Mouse (Mus musculus) kidney, embryonic 16.5 days (tissue): ENCODE measurements around the gene Gfral. TPM values are rescaled to one million over a fixed set of nuclear protein-coding genes. Genes with fewer than 3 reads are reported as not detected.
"Not testable (repeated sequence)": the region's sequence is repeated elsewhere in the genome, so short reads cannot be mapped to it uniquely, and the experiment has no call there.

ENCODE experiments used
- ATAC-seq: fragments of 200-750 bp; cut with Nextera tagmentation; 2 replicates; pipeline ENCODE4 v1.8.0; 2017; ENCODE audit warnings: moderate TSS enrichment; ENCODE audit not compliant: low FRiP score, low TSS enrichment
- H3K27ac ChIP-seq: fragments of 300-500 bp; sonication (generic); 2 replicates; pipeline ENCODE4 v1.5.1; 2014; ENCODE audit warnings: low read length
- H3K27me3 ChIP-seq: fragments of 300-500 bp; sonication (generic); 2 replicates; pipeline ENCODE4 v1.6.1; 2014; ENCODE audit warnings: low read length, control low read depth, mixed read lengths; ENCODE audit not compliant: insufficient read depth
- H3K36me3 ChIP-seq: fragments of 300-500 bp; sonication (generic); 2 replicates; pipeline ENCODE4 v1.6.1; 2014; ENCODE audit warnings: low read length, control low read depth, mixed read lengths; ENCODE audit not compliant: insufficient read depth
- H3K4me1 ChIP-seq: fragments of 300-500 bp; sonication (generic); 2 replicates; pipeline ENCODE4 v1.6.1; 2014; ENCODE audit warnings: low read length, control low read depth, mixed read lengths; ENCODE audit not compliant: insufficient read depth
- H3K4me2 ChIP-seq: fragments of 300-500 bp; sonication (generic); replicated peaks from 2 replicates; pipeline ENCODE4 v1.6.1; 2014; ENCODE audit warnings: low read depth, low read length
- H3K4me3 ChIP-seq: fragments of 300-500 bp; sonication (generic); 2 replicates; pipeline ENCODE4 v1.5.1; 2014; ENCODE audit warnings: mild to moderate bottlenecking, low read length
- H3K9ac ChIP-seq: fragments of 300-500 bp; sonication (generic); replicated peaks from 2 replicates; pipeline ENCODE4 v1.6.1; 2014; ENCODE audit warnings: low read length
- H3K9me3 ChIP-seq: fragments of 300-500 bp; sonication (generic); 2 replicates; pipeline ENCODE4 v1.6.1; 2016; ENCODE audit warnings: low read length, control low read depth
- WGBS: fragments of 180-500 bp; shearing (Covaris S2); extraction: QIAGEN DNeasy Blood & Tissue Kit; methylation state at CpG from one replicate; pipeline ENCODE4 v1.1.7; 2014; 5-methylcytosine and 5-hydroxymethylcytosine counted together
- polyA plus RNA-seq: library from polyadenylated mRNA; unstranded; fragments of >200 nt; fragmentation: Nextera tagmentation; extraction: Ambion mirVana; gene quantifications from 2 replicates; pipeline ENCODE4 v1.2.1, GENCODE M21; 2015

Gene Gfral
- polyA plus RNA-seq, 1 experiment from 2014 or later: not detected

- no peak for ATAC-seq
- H3K9me3 ChIP-seq: no peaks in the 10 kb centered on the region
- no peak overlapping the region for H3K4me2 ChIP-seq
Measured at GRCm38 (mm10) chr9:76138378-76139109, 74.9 kb downstream of the Gfral start.

GRCm38 (mm10) chr9:76134042-76134441 is 79.4 kb downstream of the Gfral start:
- Histone ChIP-seq H3K9me3 (no peaks in the 10 kb centered on the region), H3K27me3 (no peaks in the 10 kb centered on the region), H3K4me1 (no peaks in the 10 kb centered on the region), H3K9ac (no peak overlapping the region), H3K27ac (no peak overlapping the region), H3K4me2 (no peak overlapping the region), H3K36me3 (no peaks in the 10 kb centered on the region), H3K4me3 (no peak overlapping the region)
- WGBS: 76% methylated on average over 6 of the region's 6 CpGs
- ATAC-seq: no peak

More at GRCm38 (mm10) chr9:76138378-76139109, 74.9 kb downstream of the Gfral start:
- H3K27me3 ChIP-seq: no peaks in the 10 kb centered on the region
- no peak overlapping the region for H3K4me3 ChIP-seq
- no peaks in the 10 kb centered on the region for H3K36me3 ChIP-seq
- H3K4me1 ChIP-seq: no peaks in the 10 kb centered on the region
- H3K9ac ChIP-seq: no peak overlapping the region
- H3K27ac ChIP-seq: no peak overlapping the region
- 84% methylated on average over 3 of the region's 3 CpGs for WGBS

GRCm38 (mm10) chr9:76129353-76129752 is 84.1 kb downstream of the Gfral start:
- no peak for ATAC-seq
- Histone ChIP-seq H3K9ac (no peak overlapping the region), H3K9me3 (no peaks in the 10 kb centered on the region), H3K36me3 (no peaks in the 10 kb centered on the region), H3K4me2 (no peak overlapping the region), H3K4me3 (no peak overlapping the region), H3K4me1 (no peaks in the 10 kb centered on the region), H3K27me3 (no peaks in the 10 kb centered on the region), H3K27ac (no peak overlapping the region)
- 67% methylated on average over 1 of the region's 1 CpGs for WGBS

GRCm38 (mm10) chr9:76124249-76124648 is 89.2 kb downstream of the Gfral start:
- H3K9ac ChIP-seq: no peak overlapping the region
- 63% methylated on average over 4 of the region's 4 CpGs for WGBS

GRCm38 (mm10) chr9:76122888-76123287 is 90.6 kb downstream of the Gfral start:
- not testable (repeated sequence) for H3K4me1 ChIP-seq, H3K4me2 ChIP-seq, ATAC-seq, H3K27ac ChIP-seq, H3K27me3 ChIP-seq, H3K4me3 ChIP-seq, H3K9me3 ChIP-seq, H3K36me3 ChIP-seq, H3K9ac ChIP-seq
- WGBS: 2% methylated on average over 2 of the region's 2 CpGs

More at GRCm38 (mm10) chr9:76124249-76124648, 89.2 kb downstream of the Gfral start:
- H3K27ac ChIP-seq: no peak overlapping the region
- H3K4me1 ChIP-seq: no peaks in the 10 kb centered on the region
- no peaks in the 10 kb centered on the region for H3K36me3 ChIP-seq
- no peak for ATAC-seq
- H3K4me2 ChIP-seq: no peak overlapping the region
- no peak overlapping the region for H3K4me3 ChIP-seq
- H3K9me3 ChIP-seq: no peaks in the 10 kb centered on the region
- no peaks in the 10 kb centered on the region for H3K27me3 ChIP-seq

Other genes starting within 250 kb of the Gfral start
- 3.1 TPM in 2 replicates for gene Hmgcll1, start 198.8 kb downstream of the Gfral start, polyA plus RNA-seq
- 0.14 and 0.20 TPM in 2 replicates for gene Hcrtr2, start 110.2 kb upstream of the Gfral start, polyA plus RNA-seq